Mouse (Mus musculus) olfactory bulb, adult 2 months (tissue): ENCODE measurements around the gene Cdh12. TPM values are rescaled to one million over a fixed set of nuclear protein-coding genes. Genes with fewer than 3 reads are reported as not detected.

Experiments used
- H3K27ac ChIP-seq: fragments of 200-500 bp; 2 replicates; pipeline ENCODE4 v1.5.1; 2012; ENCODE audit warnings: low read depth, low read length; ENCODE audit not compliant: insufficient read depth
- H3K4me1 ChIP-seq: fragments of 200-500 bp; 2 replicates; pipeline ENCODE4 v1.6.1; 2012; ENCODE audit warnings: low read length; ENCODE audit not compliant: control insufficient read depth, insufficient read depth
- H3K4me3 ChIP-seq: fragments of 200-500 bp; 2 replicates; pipeline ENCODE4 v1.5.1; 2012; ENCODE audit warnings: mild to moderate bottlenecking, low read depth, low read length, moderate library complexity; ENCODE audit not compliant: insufficient read depth
- CTCF ChIP-seq: fragments of 200-500 bp; IDR thresholded peaks from 2 replicates; pipeline ENCODE4 v1.5.1; 2012; ENCODE audit warnings: low read depth, mild to moderate bottlenecking, low read length, moderate library complexity; ENCODE audit not compliant: insufficient read depth
- POLR2A ChIP-seq: fragments of 200-500 bp; IDR thresholded peaks from 2 replicates; pipeline ENCODE4 v1.6.1; 2012; ENCODE audit warnings: mild to moderate bottlenecking, low read depth, low read length, moderate library complexity; ENCODE audit not compliant: insufficient read depth
- WGBS: fragments of 180-500 bp; shearing (Covaris S2); methylation state at CpG from one replicate; pipeline ENCODE4 v1.1.7; 2018; 5-methylcytosine and 5-hydroxymethylcytosine counted together
- polyA plus RNA-seq: library from polyadenylated mRNA; stranded (reverse); fragments of >200 nt; gene quantifications from 2 replicates; pipeline ENCODE4 v1.2.4, GENCODE M21; 2012; ENCODE audit warnings: low replicate concordance; ENCODE audit not compliant: missing spikeins, insufficient read depth, insufficient read length

Cdh12 gene
- polyA plus RNA-seq, 1 experiment, result not detected

GRCm38 (mm10) chr15:21519355-21519869, 1070.3 kb downstream of the Cdh12 start:
- TF ChIP-seq CTCF, result no peak
- no peak overlapping the region for H3K27ac ChIP-seq
- no peaks in the 10 kb centered on the region for H3K4me1 ChIP-seq
- no peak overlapping the region for H3K4me3 ChIP-seq

- H3K4me3 ChIP-seq, result no peak overlapping the region
- H3K27ac ChIP-seq, result no peak overlapping the region
- WGBS, result 74% methylated on average over 4 of the region's 4 CpGs
- no peaks in the 10 kb centered on the region for H3K4me1 ChIP-seq
- TF ChIP-seq POLR2A (no peak), CTCF (no peak)
Measured at GRCm38 (mm10) chr15:21530804-21531203, 1081.7 kb downstream of the Cdh12 start.

DNA sequence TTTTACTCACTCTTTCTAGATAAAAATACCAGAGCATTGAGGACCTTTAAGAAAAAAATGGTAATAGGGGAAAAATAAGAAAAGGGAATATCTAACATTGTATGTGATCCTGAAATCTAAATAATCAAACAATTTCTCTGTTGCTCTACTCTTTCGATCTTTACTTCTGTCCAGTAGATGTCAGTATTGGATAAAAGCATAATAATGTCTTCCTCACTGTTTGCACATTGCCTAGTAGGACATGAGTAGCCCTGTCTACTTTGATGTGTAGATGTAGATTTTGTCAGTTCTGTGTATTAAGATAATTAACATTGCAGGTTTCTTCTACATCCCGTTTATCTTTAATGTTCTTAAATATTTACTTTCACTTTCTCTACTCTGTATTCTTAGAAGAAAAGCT, 1087.8 kb downstream of the Cdh12 start:
- TF ChIP-seq POLR2A, result no peak
- no peak for TF ChIP-seq CTCF
- Histone ChIP-seq H3K27ac (no peak overlapping the region), H3K4me1 (no peaks in the 10 kb centered on the region), H3K4me3 (no peak overlapping the region)
- 28% methylated on average over 2 of the region's 2 CpGs for WGBS

DNA sequence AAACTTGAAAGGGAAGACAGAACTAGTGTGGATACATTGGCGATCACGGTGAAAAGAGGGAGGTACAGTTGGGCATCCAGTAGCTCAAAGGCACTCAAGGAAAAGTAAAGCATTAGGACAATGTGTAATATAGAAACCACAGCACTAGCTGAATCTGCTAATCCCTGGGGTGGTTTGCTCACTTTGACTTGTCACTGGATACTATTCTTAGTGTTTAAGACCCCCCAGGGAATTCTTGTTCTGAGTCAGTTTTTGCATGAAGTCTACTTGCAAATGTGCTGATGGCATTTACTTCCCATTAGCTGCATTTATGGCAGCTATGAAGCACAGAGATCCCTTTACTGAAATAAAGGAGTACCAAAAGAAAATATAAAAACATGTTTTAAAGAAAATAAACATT, 1095.7 kb downstream of the Cdh12 start:
- Histone ChIP-seq H3K4me3 (no peak overlapping the region), H3K27ac (no peak overlapping the region)
- 80% methylated on average over 2 of the region's 2 CpGs for WGBS

DNA sequence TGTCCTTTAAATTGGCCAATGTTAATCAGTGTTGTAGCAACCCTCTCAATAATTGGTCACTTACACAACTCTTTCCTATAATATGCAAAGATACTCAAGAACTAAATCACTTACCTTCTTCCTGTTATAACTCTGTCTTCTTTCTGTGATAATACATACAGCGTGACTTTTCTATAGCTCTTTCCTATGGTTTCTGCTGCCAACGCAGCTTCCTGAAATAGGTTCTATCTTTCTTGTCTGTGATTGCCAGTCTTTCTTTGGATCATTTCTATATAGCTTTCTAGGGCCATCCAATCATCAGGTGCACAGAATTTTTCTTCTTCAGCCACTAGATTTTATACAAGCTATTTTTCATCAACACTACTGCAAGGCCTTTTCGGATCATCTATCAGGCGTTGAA, 1106.9 kb downstream of the Cdh12 start:
- Histone ChIP-seq H3K4me1 (no peaks in the 10 kb centered on the region), H3K4me3 (no peak overlapping the region), H3K27ac (no peak overlapping the region)
- no peak for TF ChIP-seq CTCF
- TF ChIP-seq POLR2A, result no peak
- 93% methylated on average over 4 of the region's 4 CpGs for WGBS

More for the DNA sequence above, 1095.7 kb downstream of the Cdh12 start:
- TF ChIP-seq CTCF, result no peak
- TF ChIP-seq POLR2A, result no peak
- H3K4me1 ChIP-seq, result no peaks in the 10 kb centered on the region

- no peak for TF ChIP-seq CTCF
- TF ChIP-seq POLR2A, result no peak
- no peak overlapping the region for H3K4me3 ChIP-seq
- no peaks in the 10 kb centered on the region for H3K4me1 ChIP-seq
- H3K27ac ChIP-seq, result no peak overlapping the region
- 83% methylated on average over 5 of the region's 5 CpGs for WGBS
Measured at GRCm38 (mm10) chr15:21566314-21567051, 1117.4 kb downstream of the Cdh12 start.

DNA sequence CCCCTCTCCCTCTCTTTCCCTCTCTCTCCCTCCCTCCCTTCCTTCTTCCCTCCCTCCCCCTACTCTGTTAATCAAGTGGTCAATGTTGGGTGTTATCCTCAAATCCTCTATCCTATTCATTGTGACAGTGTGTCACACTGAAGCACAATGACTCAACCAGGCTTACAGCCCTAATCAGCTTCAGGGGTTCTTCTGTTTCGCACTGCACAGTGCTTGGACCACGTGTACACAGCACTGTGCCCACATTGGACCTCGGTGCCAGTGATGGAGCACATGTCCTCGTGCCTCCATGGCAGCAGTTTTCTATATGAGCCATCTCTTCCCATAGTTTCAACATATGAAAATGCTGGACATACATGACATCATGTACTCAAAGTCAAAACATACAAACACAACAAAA, 1155.4 kb downstream of the Cdh12 start:
- Histone ChIP-seq H3K4me3 (no peak overlapping the region), H3K4me1 (no peaks in the 10 kb centered on the region), H3K27ac (no peak overlapping the region)
- WGBS, result 46% methylated on average over 4 of the region's 4 CpGs
- TF ChIP-seq POLR2A (no peak), CTCF (no peak)

Other genes with a start within 250 kb of the Cdh12 start
- not detected in 2 replicates for gene Acot10, start 217.5 kb downstream of the Cdh12 start, polyA plus RNA-seq